Mouse (Mus musculus): Measurements from ENCODE around the gene Dnajc5.

Dnajc5 gene

DNA sequence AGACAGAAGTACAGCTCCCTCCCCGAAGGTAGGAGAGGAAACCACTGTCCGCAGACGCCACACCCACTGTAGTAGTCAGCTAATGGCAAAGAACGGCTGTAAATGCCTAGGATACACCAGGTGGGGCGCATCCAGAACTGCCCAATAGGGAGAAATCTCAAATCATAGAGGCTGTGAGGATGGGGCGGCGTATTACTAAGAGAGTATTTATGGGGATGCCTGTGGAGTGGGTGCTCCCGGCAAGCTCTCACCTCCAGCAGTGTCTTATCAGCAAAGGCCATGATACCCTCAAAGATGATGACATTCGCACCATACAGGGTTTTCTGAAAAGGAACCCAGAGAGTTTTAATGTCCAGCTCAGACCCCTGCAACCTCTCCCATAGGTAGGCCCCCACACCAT lies 53.7 kb downstream of the Dnajc5 start:
- DNase-seq: no peak

DNA sequence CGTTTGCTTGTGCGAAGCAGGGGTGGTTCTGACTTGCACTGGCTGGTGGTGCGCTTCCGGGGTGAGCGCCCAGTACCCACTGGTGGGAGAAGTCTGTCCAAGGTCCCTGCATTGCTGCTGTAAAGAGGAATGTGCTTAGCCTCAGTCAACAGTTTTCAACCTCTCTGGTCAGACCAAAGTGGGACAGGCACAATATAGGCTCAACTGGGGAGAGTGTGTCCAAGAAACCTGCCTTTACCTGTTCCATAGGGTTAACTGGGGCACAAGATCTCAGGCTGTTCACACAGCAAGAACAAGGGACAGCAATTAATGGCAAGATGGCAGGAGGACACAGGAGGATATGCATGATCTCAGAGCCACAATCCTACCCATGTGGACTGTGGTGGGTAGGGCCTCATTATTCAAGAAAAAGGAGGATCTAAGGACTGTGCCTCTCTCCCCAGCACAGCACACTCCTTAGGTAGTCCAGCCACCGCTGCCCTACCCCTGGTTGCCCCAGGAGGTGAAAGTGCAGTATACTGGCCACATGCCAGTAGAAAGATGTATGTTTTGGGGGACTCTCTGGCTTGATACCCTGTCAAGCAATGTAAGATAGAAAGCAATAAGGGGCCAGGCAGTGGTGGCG lies 54.7 kb downstream of the Dnajc5 start:
- no peak for DNase-seq

DNA sequence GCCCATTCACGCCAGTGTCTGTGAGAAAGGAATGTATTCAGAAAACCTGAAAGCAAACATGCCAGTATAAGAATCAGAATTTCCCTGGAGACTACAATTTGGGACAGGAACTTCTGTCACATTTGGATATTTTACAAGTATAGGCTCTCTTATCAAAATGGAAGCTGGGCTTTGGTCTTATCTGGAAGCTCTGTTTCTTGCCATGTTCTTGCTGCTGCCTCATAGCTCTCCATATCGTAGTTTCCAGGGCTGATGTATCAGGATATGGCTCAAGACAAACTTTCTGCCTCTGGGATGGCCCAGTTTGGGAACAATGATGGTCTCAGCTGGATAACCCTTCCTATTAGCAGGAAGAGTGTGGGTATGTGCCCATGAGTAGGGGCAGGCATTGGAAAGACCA lies 56.3 kb downstream of the Dnajc5 start:
- no peak for DNase-seq

DNA sequence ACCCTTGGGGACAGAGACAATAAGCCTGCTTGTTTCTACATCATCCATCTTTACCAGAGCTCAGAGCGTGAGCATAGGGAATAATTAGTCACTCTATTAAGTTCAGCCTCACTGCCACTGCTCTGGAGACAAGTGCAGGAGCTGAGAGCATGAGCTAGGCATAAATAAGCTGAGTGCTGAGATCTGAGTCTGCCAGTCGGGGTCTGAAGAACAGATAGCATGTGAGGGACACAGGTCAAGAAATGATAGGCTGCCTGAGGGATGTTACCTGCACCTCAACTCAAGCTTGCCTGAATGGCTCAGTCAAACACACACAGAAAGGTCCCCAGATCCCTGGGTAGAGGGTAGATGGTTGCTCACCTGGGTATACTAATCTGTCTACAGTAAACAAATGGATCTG lies 56.8 kb downstream of the Dnajc5 start:
- no peak for DNase-seq

DNA sequence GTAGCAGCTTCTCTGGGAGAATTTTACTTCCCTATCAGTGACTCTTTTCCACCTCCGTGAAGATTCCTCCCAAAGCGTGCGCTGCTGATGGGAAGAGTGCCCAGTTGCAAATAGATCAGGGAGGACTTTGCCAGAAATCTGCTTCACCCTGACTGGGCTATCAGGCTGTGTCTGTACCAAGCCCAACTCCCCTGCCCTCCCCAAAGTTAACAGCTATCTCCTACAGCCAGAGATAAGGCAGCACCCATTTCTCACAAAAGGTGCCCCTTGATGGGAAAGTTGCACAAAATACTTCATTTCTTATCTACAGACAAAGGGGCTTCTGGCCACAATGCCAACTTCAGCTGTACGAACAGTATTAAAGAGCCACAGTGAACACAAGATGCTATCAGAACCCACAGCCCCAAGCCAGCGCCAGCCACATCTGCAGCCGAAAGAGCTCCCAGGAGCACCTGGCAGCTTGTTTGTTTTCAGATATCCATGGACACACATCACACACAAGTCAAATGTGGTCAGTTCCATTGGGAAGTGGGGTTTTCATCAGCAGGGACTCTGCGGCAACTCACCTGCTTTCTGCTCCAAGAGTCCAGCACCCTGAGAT lies 57.8 kb downstream of the Dnajc5 start:
- DNase-seq: no peak

DNA sequence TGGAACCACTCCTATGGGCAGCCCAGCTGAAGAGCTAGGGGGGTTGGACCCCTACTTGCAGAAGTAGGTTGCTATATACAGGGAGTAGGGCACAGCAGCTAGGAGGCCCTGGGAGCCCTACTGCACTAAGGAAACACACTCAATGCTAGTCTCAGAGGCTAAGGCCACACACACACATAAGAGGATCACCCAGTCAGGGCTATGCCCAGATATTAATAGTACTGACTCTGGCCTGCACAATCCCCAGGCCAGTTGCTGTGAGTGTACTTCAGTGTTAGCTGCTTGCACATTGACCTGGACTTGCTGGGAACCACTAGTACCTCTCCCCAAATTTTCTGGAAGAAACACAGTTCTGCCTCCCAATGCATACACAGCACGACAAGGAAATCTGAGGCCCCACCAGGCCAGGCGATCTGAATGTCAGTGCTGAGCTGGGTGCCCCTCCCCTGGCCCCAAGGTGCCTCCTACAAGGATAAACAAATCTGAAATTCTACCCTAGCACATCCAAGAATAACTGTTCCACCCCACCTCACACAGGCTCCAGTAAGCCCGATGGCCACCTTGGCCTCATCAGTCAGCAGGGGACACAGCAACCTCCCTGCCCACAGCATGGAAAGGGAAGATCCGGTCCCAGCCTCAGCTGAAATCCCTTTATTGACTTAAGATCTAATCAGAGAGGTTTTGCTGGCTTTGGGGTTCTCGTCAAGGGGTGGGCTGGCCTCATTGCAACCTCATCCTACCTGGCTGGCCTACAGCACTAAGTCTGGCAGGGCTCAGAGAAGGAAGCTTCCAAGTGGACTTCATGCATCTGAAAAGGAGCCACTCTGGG lies 58.7 kb downstream of the Dnajc5 start:
- peak; percentile 38 for DNase-seq

DNA sequence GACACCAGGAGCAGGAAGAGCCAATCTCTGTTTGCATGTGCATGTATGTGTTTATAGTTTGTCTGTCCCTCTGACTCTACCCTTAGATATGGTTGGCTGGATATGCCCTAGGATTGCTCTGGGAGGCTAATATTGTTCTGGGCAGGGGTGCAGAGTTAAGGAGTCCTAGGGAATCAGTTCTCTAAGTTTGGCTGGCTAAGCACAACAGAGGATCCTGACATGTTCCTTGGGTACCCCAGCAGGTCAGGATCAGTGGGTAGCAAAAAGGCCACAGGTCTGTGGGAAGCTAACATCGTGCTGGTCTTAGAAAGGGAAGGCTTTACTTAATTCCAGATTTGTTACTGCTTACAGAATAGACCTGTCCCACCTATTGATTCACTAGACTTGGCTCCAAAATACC lies 59.4 kb downstream of the Dnajc5 start:
- no peak for DNase-seq

DNA sequence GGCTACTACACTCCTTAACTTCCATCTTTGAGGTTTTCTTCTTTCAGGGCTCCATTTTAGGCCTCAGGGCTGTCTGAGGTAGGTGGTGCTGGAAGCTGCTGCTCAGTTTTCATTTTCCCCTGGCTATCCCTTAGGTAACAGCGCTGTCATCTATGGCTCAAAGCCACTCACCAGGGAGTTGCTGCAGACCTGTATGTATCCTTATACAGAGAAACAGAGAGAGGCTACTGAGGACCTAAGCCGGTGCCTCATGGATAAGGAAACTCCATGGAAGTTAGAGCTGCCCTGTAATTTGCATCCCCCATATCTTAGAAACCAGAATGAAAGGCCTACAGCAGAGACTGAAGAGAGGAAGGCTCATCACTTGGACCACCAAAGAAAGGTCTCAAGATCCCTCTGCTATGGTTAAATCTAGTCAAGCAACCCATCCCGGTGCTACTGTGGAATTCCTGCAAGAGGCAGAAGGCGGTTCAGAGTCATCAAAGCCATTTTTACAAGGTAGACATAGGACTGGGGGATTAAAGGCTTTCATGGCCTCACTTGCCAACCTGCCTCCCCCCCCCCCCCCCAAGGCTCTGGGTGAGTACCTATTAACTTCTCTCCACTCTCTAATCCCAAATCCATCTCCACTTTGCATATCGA lies 60.0 kb downstream of the Dnajc5 start:
- no peak for DNase-seq

DNA sequence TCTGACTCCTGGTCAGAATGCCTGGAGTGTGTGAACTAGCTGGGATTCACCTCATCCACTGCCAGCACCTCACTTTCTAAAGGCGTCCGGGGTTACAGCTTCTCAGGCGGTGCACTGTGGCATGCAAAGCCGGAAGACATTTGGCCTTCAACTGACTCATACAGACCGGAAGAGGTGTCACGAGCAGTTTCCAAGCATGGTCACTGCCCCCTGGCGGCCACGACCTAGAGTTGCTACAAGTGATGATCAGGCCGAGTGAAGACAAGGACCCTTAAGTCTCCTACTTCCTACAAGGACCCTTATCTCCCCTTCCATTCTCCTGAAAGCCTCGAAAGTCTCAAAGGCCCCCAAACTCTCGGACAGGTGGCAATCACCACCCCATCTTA lies 60.7 kb downstream of the Dnajc5 start:
- peak; percentile 93 for DNase-seq

DNA sequence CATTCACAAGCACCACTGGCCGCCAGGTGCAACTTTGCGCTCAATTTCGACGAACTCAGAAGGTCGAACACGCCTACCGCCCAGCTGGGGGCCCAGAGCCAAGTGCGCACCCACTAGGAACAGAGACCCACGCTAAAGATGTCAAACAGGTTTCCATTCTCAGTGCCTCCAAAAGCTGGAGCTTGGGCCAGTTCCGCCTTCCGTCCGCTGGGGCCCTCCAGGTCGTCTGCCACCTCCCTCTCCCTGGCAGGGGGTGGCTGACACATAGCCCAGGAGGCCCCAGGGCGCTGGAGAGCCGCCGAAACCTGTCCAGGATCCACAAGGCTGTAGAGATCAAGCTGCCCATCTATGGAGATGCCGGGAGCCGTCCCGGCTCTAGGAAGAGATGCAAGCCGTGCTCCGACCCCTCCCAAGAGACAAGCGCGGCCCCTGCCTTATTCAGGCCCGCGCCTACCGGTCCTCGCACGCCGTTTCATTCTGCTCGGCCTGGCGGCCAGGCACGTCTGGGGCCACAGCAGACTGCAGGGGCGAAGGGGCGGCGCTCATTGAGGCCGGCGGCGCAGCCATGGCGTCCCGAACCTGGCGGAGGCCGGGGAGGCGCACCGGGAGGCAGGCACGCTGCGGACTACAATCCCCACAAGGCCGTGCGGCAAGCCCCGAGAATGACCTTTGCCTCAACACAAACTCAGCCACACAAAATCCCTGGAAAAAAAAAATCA lies 61.3 kb downstream of the Dnajc5 start:
- peak; percentile 79 for DNase-seq

DNA sequence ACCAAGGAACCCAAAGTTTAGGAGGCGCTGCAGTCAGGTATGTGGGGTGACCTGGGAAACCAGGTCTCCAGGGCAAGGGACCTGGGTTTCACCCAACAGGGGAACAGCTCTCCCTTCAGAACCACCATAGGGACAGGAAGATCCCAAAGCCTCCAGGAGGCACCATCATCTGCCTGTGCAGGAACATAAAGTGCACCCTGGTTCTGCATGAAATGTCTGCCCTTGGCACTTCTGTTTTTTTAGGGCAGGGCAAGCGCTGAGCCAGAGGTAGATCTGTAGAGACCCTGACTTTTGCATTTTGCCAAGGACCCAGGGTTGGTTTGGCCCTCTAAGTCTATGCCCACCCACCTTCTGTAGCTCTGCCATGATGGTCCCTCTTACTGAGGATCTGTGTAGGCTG lies 62.1 kb downstream of the Dnajc5 start:
- DNase-seq: no peak

DNA sequence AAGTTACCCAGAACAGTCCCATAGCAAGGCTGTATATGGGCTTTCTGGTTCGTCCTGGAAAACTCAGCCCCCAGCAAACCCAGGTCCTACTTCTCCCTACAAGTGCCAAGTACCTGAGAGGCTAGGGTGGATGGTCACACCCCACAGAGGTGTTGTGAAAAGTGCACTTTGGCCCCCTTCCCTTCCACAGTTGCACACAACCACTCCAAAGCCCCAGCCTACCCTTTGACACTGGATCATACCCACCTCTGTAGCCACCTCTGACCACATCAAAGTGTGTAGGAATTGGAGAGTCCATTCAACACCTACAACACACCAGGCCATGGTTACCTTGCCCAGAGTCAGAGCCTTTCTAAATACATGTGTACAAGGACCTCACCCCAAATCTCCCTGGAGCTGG lies 62.7 kb downstream of the Dnajc5 start:
- DNase-seq: no peak

DNA sequence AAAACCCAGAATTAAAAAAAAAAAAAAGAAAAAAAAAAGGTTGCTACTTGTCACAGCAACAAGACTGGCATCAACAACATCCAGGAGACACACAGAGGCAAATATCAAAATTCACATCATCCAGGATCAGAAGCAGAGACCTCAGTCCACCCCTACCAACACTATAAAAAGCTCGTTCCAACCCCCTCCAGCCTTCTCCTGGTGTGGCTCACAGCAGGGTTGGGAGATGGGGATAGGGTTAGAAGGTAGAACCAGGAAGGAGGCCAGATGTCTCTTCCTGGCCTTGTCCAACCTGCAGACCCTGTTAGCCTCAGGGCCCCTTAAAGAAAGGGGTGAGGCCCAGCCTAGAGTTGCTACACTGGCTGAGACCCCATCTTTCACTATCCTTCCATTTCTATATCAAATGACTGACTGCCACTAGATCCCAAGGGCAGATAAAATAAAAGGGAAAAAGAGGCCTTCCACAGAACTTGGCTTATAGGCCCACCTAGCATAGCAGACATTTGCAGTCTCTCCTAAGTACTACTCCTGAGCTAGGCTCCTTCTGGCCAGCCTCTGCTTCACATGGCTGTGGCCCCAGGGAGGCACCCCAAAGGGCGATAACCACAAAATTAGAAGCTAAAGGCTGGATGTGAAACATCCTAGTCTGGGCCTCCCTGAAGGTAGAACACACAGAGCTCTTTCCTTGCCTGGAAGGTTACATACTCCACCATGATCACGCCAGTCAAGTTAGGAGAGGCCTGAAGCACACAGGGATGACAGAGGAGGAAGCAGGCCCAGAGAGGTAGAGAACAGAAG lies 63.4 kb downstream of the Dnajc5 start:
- DNase-seq: no peak

DNA sequence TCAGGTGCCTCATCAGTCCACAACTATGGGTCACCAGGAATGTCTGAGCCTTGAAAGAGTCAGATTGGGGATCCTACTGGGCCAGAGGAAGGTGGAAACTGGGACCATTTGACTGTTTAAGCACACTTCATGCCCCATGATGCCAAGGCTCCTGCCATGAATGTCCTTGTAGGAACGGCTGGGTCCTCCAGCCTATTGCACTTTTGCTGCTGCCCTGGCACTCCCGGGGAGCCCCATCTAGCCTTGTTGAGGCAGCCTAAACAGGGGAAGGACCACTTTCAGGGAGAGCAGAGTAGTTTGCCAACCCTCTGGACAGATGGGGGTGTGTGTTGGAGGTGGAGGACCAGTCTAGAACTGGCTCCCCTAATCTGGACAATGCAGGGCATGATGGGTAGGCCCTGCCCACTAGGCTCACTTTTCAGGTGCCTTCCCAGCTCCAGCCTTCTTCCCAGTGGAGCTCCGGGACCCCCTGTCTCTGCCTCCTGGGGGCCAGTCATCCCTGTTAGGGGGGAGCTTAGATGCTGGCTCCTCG lies 64.2 kb downstream of the Dnajc5 start, which contains the start of gene Uckl1:
Gene Uckl1, minus strand, starts transcription at position 482 of the 532 bp plus-strand sequence.
- DNase-seq: no peak

DNA sequence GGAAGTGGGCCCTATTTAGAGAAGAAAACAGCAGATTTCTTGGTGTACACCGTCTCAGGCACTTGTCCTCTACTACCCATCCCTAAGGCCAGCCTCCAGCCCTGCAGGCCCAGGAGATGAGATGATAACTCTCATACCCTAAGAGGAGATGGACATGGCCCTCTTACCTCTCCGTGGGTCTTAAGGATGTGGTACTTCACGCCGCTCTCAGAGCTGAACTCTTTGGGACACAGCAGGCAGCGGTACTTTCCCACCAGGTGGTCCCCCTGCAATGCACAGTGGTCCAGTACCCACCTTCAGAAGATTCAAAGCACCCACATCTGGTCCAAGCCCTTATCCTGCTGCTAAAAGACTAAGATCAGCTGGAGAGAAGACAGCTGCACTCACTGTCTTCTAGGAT lies 65.2 kb downstream of the Dnajc5 start:
- no peak for DNase-seq

DNA sequence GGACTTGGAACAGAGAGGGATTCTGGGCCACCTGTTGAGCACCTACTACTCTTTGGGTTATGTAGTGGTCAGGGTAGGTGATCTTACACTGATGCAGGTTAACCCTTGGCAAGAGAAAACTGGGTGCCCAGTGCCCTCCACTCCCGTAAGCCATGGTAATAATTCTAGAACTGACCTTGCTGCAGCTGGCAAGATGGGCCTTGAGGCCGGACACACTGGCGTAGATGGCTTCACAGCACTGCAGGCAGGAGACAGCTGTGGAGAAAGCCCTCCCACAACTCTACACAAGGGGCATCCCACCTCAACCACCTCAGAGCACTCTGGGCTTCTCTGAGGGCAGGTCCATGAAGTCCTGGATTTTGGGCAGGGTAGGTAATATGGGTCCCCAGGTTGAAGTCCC lies 65.8 kb downstream of the Dnajc5 start:
- no peak for DNase-seq

DNA sequence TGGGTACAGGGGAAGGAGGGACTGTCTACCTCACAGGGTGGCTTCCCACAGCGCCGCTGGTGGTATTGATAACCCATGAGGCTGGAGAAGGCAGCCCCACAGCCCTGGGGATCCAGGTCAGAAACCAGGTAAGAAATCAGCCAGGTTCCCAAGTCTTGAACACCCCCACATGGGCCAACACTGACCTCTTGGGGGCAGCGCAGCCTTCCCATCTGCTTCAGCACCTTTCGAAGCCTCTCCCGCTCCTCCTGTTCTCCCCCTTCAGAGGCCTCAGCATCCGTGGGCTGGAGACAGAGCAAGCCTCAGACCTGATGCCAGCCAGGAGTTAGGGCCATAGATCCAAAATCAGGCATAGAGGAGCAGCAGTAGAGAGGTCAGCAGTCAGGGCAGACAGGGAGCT lies 67.5 kb downstream of the Dnajc5 start:
- DNase-seq: no peak

DNA sequence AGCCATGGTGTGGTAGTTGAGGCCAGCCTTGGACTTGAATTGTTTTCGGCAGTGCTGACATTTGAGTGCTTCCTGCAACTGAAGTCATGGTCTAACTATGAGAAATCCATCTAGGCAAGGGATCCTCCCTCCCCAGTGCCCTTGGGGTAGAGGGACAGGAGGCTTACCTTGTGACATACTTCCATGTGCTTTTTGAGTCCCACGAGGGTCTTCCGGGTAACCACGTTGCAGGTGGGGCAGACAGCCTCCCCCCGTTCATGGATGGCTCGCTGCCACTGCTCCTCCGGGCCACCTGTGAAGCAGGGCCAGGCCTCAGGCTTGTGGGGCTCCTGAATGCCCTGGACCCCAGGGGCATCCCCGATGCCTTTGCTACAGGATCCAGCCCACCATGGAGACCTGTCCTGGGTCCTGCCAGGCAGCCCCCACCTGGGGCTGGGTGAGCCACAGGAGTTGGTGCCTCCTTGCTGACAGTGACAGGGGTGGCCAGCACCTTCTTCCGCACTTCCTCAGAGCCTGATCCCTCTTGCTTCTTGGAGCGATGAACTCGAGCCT lies 68.0 kb downstream of the Dnajc5 start:
- no peak for DNase-seq

DNA sequence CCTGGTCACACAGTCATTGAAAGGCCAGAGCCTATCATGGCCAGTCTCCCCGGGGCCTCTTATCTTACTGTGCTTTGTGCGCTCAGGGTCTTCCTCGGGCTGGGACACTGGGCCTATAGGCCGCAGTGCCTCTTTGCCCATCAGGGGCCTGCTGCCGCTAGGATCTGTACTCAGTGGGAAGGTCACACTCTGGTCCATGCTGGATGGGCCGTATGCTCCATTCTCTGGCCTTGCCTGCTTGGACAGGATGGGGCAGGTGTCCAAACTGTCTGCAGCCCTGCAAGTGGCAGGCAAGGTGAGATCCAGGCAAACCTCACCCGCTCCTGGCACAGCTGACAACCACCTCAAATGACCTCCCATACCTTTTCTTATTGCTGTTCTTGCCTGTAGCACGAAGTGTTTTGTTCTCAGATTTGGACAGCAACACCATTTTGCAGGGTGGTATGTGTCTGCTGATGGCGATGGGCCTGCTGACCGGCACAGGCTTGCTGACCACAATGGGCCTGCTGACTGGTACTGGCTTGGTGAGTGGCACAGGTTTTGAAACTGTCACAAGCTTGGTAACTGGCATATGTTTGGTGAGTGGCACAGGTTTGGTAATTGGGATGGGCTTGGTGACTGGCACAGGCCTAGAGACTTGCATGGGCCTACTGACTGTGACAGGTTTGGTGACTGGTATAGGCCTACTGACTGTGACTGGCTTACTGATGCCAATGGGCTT lies 68.9 kb downstream of the Dnajc5 start:
- no peak for DNase-seq

DNA sequence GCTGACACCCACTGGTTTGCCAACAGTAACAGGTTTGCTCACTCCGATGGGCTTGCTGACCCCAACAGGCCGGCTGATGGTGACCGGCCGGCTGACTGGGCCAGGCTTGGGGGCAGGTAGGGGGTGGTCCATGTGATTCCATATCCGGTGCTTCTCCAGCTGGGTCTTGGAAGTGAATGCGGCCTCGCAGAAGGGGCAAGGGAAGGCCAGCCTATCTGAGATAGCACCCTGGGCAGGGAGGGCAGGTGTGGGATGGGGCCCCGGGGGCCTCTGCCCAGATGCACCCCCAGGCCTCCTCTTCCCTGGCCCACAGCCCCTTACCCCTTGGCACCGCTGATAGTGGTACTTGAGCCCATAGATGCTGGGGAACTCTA lies 69.4 kb downstream of the Dnajc5 start:
- DNase-seq: no peak

DNA sequence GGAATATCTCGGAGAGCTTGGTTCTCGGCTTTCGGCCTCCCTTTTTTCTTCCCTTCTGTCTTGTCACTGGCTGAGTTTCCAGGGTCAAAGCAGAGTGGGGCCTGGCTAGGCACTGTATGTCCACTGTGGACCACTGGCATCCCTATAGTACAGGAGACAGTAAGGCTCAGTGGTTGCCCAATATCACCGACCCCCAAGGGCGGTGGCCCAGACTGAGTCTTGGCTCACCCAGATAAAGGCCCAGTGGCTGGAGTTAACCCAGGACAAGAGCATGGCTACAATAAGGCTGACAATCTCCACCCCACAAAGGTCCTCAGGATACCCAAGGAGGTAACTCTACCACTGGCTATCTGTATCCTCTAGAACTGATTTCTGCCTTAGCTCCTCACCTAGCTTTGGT lies 70.2 kb downstream of the Dnajc5 start:
- DNase-seq: no peak

Data from retina, postnatal 1 day (tissue).